Mouse (Mus musculus) forebrain, embryonic 12.5 days (tissue): ENCODE measurements around the gene Mthfd2. TPM values are rescaled to one million over a fixed set of nuclear protein-coding genes. Genes with fewer than 3 reads are reported as not detected.
A peak's percentile ranks its signal among the peaks of the same experiment; 100 is the strongest.

Experiments
- ATAC-seq: fragments of 200-750 bp; cut with Nextera tagmentation; 2 replicates; pipeline ENCODE4 v1.8.0; 2017; ENCODE audit warnings: moderate TSS enrichment; ENCODE audit not compliant: low FRiP score
- H3K27ac ChIP-seq: fragments of 300-500 bp; sonication (generic); 2 replicates; pipeline ENCODE4 v1.5.1; 2016; ENCODE audit warnings: mild to moderate bottlenecking
- H3K27me3 ChIP-seq: fragments of 300-500 bp; sonication (generic); 2 replicates; pipeline ENCODE4 v1.6.1; 2016; ENCODE audit warnings: mild to moderate bottlenecking
- H3K36me3 ChIP-seq: fragments of 300-500 bp; sonication (generic); replicated peaks from 2 replicates; pipeline ENCODE4 v1.6.1; 2016; ENCODE audit warnings: mild to moderate bottlenecking
- H3K4me1 ChIP-seq: fragments of 300-500 bp; sonication (generic); 2 replicates; pipeline ENCODE4 v1.6.1; 2016
- H3K4me2 ChIP-seq: fragments of 300-500 bp; sonication (generic); 2 replicates; pipeline ENCODE4 v1.6.1; 2016; ENCODE audit warnings: mild to moderate bottlenecking, moderate library complexity
- H3K4me3 ChIP-seq: fragments of 300-500 bp; sonication (generic); replicated peaks from 2 replicates; pipeline ENCODE4 v1.5.1; 2016; ENCODE audit warnings: mild to moderate bottlenecking
- H3K9ac ChIP-seq: fragments of 300-500 bp; sonication (generic); 2 replicates; pipeline ENCODE4 v1.6.1; 2016; ENCODE audit warnings: mild to moderate bottlenecking
- H3K9me3 ChIP-seq: fragments of 300-500 bp; sonication (generic); 2 replicates; pipeline ENCODE4 v1.6.1; 2016
- WGBS: fragments of 180-500 bp; shearing (Covaris S2); methylation state at CpG from one replicate; pipeline ENCODE4 v1.1.7; 2016; 5-methylcytosine and 5-hydroxymethylcytosine counted together
- polyA plus RNA-seq: library from polyadenylated mRNA; unstranded; fragments of >200 nt; fragmentation: Nextera tagmentation; extraction: Ambion mirVana; gene quantifications from 2 replicates; pipeline ENCODE4 v1.2.1, GENCODE M21; 2016

Mthfd2 gene
- polyA plus RNA-seq, 1 experiment from 2014 or later, result 35.8 TPM

GRCm38 (mm10) chr6:83323652-83324419 is 1.9 kb downstream of the Mthfd2 start:
- 73% methylated on average over 8 of the region's 8 CpGs for WGBS
- Histone ChIP-seq H3K27ac (no peak overlapping the region), H3K9ac (no peak overlapping the region), H3K4me2 (no peak overlapping the region), H3K4me1 (peaks cover 14% of the 10 kb centered on the region), H3K36me3 (0 out of 2 replicates have a peak, but pooled peaks cover under 1% of the 10 kb centered on the region), H3K4me3 (no peak overlapping the region), H3K9me3 (no peaks in the 10 kb centered on the region), H3K27me3 (no peaks in the 10 kb centered on the region)
- no peak for ATAC-seq

DNA sequence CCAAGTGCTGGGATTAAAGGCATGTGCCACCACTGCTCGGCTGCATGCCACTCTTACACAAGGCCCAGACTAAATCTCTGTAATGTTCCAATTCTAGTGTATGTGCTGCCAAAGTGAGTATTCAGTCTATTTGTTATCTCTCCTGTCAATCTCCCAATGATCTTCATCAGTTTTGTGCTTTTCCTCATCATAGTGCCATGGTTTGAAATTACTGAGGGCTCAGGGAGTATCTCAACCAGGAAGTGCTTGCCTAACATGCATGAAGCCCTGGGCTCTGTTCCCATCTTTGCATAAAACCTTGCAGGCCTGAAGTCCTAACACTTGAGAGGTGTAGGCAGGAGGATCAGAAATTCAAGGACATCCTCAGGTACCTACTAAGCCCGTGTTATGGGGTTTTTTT is 2.9 kb downstream of the Mthfd2 start:
- H3K9me3 ChIP-seq, result no peaks in the 10 kb centered on the region
- WGBS, result 77% methylated on average over 2 of the region's 2 CpGs
- no peak overlapping the region for H3K4me2 ChIP-seq
- H3K36me3 ChIP-seq, result no peaks in the 10 kb centered on the region
- H3K9ac ChIP-seq, result no peak overlapping the region
- no peaks in the 10 kb centered on the region for H3K27me3 ChIP-seq
- ATAC-seq, result no peak
- H3K4me3 ChIP-seq, result no peak overlapping the region
- H3K4me1 ChIP-seq, result peaks cover 14% of the 10 kb centered on the region
- H3K27ac ChIP-seq, result no peak overlapping the region

DNA sequence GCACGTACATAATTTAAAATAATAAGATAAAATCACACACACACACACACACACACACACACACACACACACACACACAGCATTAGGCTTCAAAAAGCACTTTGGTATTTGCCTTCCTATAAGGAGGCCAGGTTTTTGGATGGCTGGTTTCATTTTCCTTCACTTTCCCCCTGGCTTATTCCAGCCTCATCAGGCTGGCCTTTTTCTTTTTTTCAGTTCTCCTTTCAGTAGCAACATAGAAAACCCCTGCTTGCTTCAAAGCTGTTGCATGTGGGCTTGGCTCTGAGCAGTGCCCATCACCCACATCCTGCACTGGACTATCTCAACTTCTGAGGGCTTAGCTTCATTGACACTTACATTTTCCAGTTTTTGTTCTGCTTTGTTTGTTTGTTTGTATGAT is 3.8 kb downstream of the Mthfd2 start:
- Histone ChIP-seq H3K27ac (no peak overlapping the region), H3K9ac (no peak overlapping the region), H3K4me2 (no peak overlapping the region), H3K27me3 (no peaks in the 10 kb centered on the region), H3K36me3 (no peaks in the 10 kb centered on the region), H3K9me3 (no peaks in the 10 kb centered on the region), H3K4me1 (peaks cover 10% of the 10 kb centered on the region), H3K4me3 (no peak overlapping the region)
- 50% methylated on average over 1 of the region's 1 CpGs for WGBS
- ATAC-seq, result no peak

GRCm38 (mm10) chr6:83317108-83317741 is 8.5 kb downstream of the Mthfd2 start:
- peak overlapping the region; percentile 77 for H3K4me2 ChIP-seq
- ATAC-seq, result peak; percentile 99
- peaks cover 11% of the 10 kb centered on the region for H3K36me3 ChIP-seq
- peak overlapping the region; percentile 93 for H3K4me3 ChIP-seq
- under 1% methylated on average over 52 of the region's 52 CpGs for WGBS
- peak overlapping the region; percentile 86 for H3K9ac ChIP-seq
- peaks cover 16% of the 10 kb centered on the region for H3K4me1 ChIP-seq
- no peaks in the 10 kb centered on the region for H3K27me3 ChIP-seq
- no peaks in the 10 kb centered on the region for H3K9me3 ChIP-seq
- H3K27ac ChIP-seq, result peak overlapping the region; percentile 65; the same call in 1 of the 2 replicates

- peak overlapping the region; percentile 77 for H3K4me2 ChIP-seq
- no peaks in the 10 kb centered on the region for H3K9me3 ChIP-seq
- H3K9ac ChIP-seq, result peak overlapping the region; percentile 86; the same call in 1 of the 2 replicates
- H3K4me3 ChIP-seq, result peak overlapping the region; percentile 93
- no peak overlapping the region for H3K27ac ChIP-seq
- H3K4me1 ChIP-seq, result peaks cover 16% of the 10 kb centered on the region
- WGBS, result 7% methylated on average over 10 of the region's 10 CpGs
- H3K36me3 ChIP-seq, result peaks cover 23% of the 10 kb centered on the region
- ATAC-seq, result no peak
- no peaks in the 10 kb centered on the region for H3K27me3 ChIP-seq
Observed at GRCm38 (mm10) chr6:83316022-83316421, 9.7 kb downstream of the Mthfd2 start.

GRCm38 (mm10) chr6:83315293-83315692 is 10.4 kb downstream of the Mthfd2 start:
- Histone ChIP-seq H3K4me3 (no peak overlapping the region), H3K9ac (no peak overlapping the region)

GRCm38 (mm10) chr6:83312514-83312913 is 13.2 kb downstream of the Mthfd2 start:
- no peaks in the 10 kb centered on the region for H3K9me3 ChIP-seq
- H3K4me1 ChIP-seq, result peaks cover 16% of the 10 kb centered on the region
- H3K9ac ChIP-seq, result no peak overlapping the region
- ATAC-seq, result no peak
- H3K27ac ChIP-seq, result no peak overlapping the region
- 94% methylated on average over 8 of the region's 8 CpGs for WGBS
- no peaks in the 10 kb centered on the region for H3K27me3 ChIP-seq
- no peak overlapping the region for H3K4me2 ChIP-seq
- peaks cover 54% of the 10 kb centered on the region for H3K36me3 ChIP-seq
- H3K4me3 ChIP-seq, result no peak overlapping the region

More at GRCm38 (mm10) chr6:83315293-83315692, 10.4 kb downstream of the Mthfd2 start:
- Histone ChIP-seq H3K27me3 (no peaks in the 10 kb centered on the region), H3K9me3 (no peaks in the 10 kb centered on the region), H3K36me3 (peaks cover 30% of the 10 kb centered on the region), H3K27ac (no peak overlapping the region), H3K4me2 (peak overlapping the region; percentile 77; the same call in 1 of the 2 replicates), H3K4me1 (peaks cover 16% of the 10 kb centered on the region)
- ATAC-seq, result no peak

GRCm38 (mm10) chr6:83312021-83312420 is 13.7 kb downstream of the Mthfd2 start:
- Histone ChIP-seq H3K4me2 (no peak overlapping the region), H3K36me3 (peaks cover 59% of the 10 kb centered on the region), H3K27me3 (no peaks in the 10 kb centered on the region), H3K9ac (no peak overlapping the region), H3K4me1 (peaks cover 16% of the 10 kb centered on the region), H3K27ac (no peak overlapping the region), H3K9me3 (no peaks in the 10 kb centered on the region), H3K4me3 (no peak overlapping the region)
- 95% methylated on average over 7 of the region's 7 CpGs for WGBS
- ATAC-seq, result no peak

DNA sequence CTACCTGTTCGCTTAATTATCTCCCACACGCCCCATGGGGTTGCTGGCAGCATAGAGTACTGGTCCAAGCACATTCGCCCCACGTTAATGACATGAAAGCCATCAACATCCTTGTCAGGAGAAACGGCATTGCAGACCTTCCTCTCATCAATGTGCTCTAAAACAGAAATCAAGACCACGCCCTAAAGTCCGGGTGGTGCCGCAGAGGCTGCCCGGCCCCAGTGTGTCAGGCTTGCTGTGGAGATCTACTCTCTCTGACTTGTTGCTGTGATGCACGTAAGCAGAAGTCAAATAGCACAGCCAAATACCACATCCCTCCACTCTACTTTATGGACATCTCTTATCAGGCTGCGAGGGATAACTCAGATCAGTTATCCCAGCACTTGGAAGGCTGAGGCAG is 14.5 kb downstream of the Mthfd2 start:
- ATAC-seq, result no peak
- H3K36me3 ChIP-seq, result peaks cover 67% of the 10 kb centered on the region
- no peak overlapping the region for H3K4me2 ChIP-seq
- WGBS, result 92% methylated on average over 11 of the region's 11 CpGs
- H3K27me3 ChIP-seq, result no peaks in the 10 kb centered on the region
- H3K9me3 ChIP-seq, result no peaks in the 10 kb centered on the region
- H3K27ac ChIP-seq, result no peak overlapping the region
- H3K4me3 ChIP-seq, result no peak overlapping the region
- H3K4me1 ChIP-seq, result peaks cover 9% of the 10 kb centered on the region
- no peak overlapping the region; the same call in 1 of the 2 replicates for H3K9ac ChIP-seq

DNA sequence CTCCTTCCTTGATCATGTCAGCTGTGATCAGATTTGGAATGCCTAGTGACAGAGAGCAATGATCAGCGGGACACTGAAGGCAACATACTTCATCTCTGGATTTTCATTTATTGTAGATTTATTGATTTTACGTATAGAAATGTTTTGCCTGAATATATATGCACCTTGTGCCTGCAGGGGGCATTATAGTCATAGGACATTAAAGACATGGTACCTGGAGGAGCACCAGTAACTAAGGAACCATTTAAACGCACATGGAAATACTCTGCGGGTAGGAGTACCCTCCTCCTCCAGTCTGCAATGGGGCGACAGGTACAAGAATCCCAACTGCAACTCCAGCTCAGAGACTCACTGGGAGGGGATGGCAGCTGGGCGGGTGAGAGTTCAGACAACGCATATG is 16.7 kb downstream of the Mthfd2 start:
- Histone ChIP-seq H3K4me1 (no peaks in the 10 kb centered on the region), H3K27ac (no peak overlapping the region), H3K27me3 (no peaks in the 10 kb centered on the region), H3K36me3 (peaks cover 82% of the 10 kb centered on the region), H3K4me2 (no peak overlapping the region), H3K9me3 (no peaks in the 10 kb centered on the region), H3K9ac (no peak overlapping the region), H3K4me3 (no peak overlapping the region)
- no peak for ATAC-seq
- WGBS, result 92% methylated on average over 7 of the region's 7 CpGs

- no peaks in the 10 kb centered on the region for H3K9me3 ChIP-seq
- no peak overlapping the region for H3K27ac ChIP-seq
- 87% methylated on average over 5 of the region's 5 CpGs for WGBS
- H3K27me3 ChIP-seq, result no peaks in the 10 kb centered on the region
- H3K4me3 ChIP-seq, result no peak overlapping the region
- H3K4me2 ChIP-seq, result no peak overlapping the region
- no peaks in the 10 kb centered on the region for H3K4me1 ChIP-seq
- H3K36me3 ChIP-seq, result peaks cover 26% of the 10 kb centered on the region
- H3K9ac ChIP-seq, result no peak overlapping the region
- no peak for ATAC-seq
Observed at GRCm38 (mm10) chr6:83302264-83302663, 23.4 kb downstream of the Mthfd2 start.

- Histone ChIP-seq H3K9me3 (no peaks in the 10 kb centered on the region), H3K4me1 (no peaks in the 10 kb centered on the region), H3K27me3 (no peaks in the 10 kb centered on the region), H3K9ac (no peak overlapping the region), H3K4me3 (no peak overlapping the region), H3K27ac (no peak overlapping the region), H3K36me3 (peaks cover 16% of the 10 kb centered on the region), H3K4me2 (no peak overlapping the region)
- no peak for ATAC-seq
- 89% methylated on average over 2 of the region's 2 CpGs for WGBS
Observed at GRCm38 (mm10) chr6:83301294-83301693, 24.4 kb downstream of the Mthfd2 start.
